Mouse (Mus musculus) heart, embryonic 16.5 days (tissue): Measurements from ENCODE around the gene Cdh23. TPM values are rescaled to one million over a fixed set of nuclear protein-coding genes. Genes with fewer than 3 reads are reported as not detected.

ENCODE experiments used
- ATAC-seq: fragments of 200-750 bp; cut with Nextera tagmentation; replicated peaks from 2 replicates; pipeline ENCODE4 v1.8.0; 2017; ENCODE audit warnings: moderate number of reproducible peaks; ENCODE audit not compliant: insufficient read depth, low FRiP score; ENCODE audit errors: extremely low read depth
- H3K27ac ChIP-seq: fragments of 300-500 bp; sonication (generic); 2 replicates; pipeline ENCODE4 v1.5.1; 2014; ENCODE audit warnings: mild to moderate bottlenecking, low read length, control low read depth, moderate library complexity
- H3K27me3 ChIP-seq: fragments of 300-500 bp; sonication (generic); 2 replicates; pipeline ENCODE4 v1.6.1; 2014; ENCODE audit warnings: low read length, mixed read lengths; ENCODE audit not compliant: control insufficient read depth, insufficient read depth
- H3K36me3 ChIP-seq: fragments of 300-500 bp; sonication (generic); 2 replicates; pipeline ENCODE4 v1.6.1; 2014; ENCODE audit not compliant: control insufficient read depth, insufficient read depth
- H3K4me1 ChIP-seq: fragments of 300-500 bp; sonication (generic); 2 replicates; pipeline ENCODE4 v1.6.1; 2014; ENCODE audit warnings: low read length, mixed read lengths; ENCODE audit not compliant: control insufficient read depth, insufficient read depth
- H3K4me2 ChIP-seq: fragments of 300-500 bp; sonication (generic); 2 replicates; pipeline ENCODE4 v1.6.1; 2014; ENCODE audit warnings: low read depth, mild to moderate bottlenecking, control low read depth, low read length
- H3K4me3 ChIP-seq: fragments of 300-500 bp; sonication (generic); 2 replicates; pipeline ENCODE4 v1.5.1; 2014; ENCODE audit warnings: mild to moderate bottlenecking, control low read depth, low read length
- H3K9ac ChIP-seq: fragments of 300-500 bp; sonication (generic); 2 replicates; pipeline ENCODE4 v1.6.1; 2014; ENCODE audit warnings: low read length, control low read depth
- H3K9me3 ChIP-seq: fragments of 300-500 bp; sonication (generic); replicated peaks from 2 replicates; pipeline ENCODE4 v1.6.1; 2016; ENCODE audit warnings: low read length; ENCODE audit not compliant: control insufficient read depth
- WGBS: fragments of 180-500 bp; shearing (Covaris S2); extraction: QIAGEN DNeasy Blood & Tissue Kit; methylation state at CpG from one replicate; pipeline ENCODE4 v1.1.7; 2014; 5-methylcytosine and 5-hydroxymethylcytosine counted together
- polyA plus RNA-seq: library from polyadenylated mRNA; unstranded; fragments of >200 nt; fragmentation: Nextera tagmentation; extraction: Ambion mirVana; gene quantifications from 2 replicates; pipeline ENCODE4 v1.2.1, GENCODE M21; 2015

Gene Cdh23
- polyA plus RNA-seq, 1 experiment from 2014 or later: 1.3 TPM

DNA sequence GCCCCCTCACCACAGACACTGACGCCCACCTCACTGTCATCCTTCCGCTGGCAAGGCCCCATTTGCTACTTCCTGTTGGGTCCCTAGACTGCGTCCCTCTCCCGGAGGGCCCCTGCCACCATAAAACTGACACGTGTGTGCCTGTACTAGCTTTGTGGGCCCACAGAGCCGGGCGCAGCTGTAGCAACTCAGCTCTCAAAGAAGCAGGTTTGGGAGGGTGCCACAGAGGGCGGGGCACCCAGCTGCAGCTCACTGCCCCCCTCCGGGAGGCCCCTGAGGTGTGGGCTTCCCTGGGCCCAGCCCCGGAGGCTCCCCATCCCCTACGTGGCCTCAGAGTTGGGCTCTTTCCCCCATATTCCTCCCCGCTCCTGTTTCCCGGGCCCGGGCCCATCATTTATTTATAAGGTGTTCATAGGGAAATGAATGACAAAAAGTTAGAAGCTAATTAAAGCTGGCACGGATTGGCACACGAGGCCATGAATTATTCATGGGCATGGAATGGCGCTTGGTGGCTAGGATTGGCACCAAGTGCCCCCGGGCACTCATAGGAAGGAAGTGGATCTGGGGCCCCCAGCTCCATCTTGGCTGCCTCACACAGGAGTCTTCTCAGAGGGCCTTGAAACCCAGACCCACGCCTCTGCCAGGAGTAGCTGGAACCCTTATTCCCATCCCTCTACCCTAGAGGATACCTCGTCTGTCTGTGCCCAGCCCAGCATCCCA lies 4.5 kb downstream of the Cdh23 start:
- Histone ChIP-seq H3K9me3 (no peaks in the 10 kb centered on the region), H3K4me1 (peaks cover 2% of the 10 kb centered on the region; the same call in 1 of the 2 replicates), H3K36me3 (no peaks in the 10 kb centered on the region), H3K4me2 (no peak overlapping the region), H3K27ac (no peak overlapping the region), H3K4me3 (no peak overlapping the region), H3K9ac (no peak overlapping the region), H3K27me3 (peaks cover 34% of the 10 kb centered on the region)
- ATAC-seq: peak; percentile 34
- WGBS: 71% methylated on average over 20 of the region's 20 CpGs

DNA sequence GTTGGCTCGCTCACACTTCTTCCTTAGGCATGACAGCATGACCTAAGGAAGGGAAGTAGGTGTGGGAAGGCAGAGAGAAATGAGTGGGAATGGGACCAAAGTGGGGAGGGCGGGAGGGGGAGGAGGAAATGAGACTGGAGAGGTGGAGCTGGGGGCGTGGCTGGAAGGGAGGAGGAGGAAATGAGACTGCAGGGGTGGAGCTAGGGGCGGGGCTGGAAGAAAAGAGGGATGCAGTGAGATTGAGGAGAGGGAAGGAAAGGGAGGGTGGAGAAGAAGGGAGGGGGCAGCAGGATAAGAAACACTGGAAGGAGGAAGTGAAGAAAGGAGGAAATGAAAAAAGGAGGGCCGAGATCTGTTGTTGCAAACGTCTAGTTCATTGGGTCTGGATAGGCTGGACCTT lies 5.3 kb downstream of the Cdh23 start:
- ATAC-seq: no peak
- no peak overlapping the region for H3K4me3 ChIP-seq
- peaks cover 43% of the 10 kb centered on the region for H3K27me3 ChIP-seq
- WGBS: 35% methylated on average over 6 of the region's 6 CpGs
- H3K4me1 ChIP-seq: peaks cover 9% of the 10 kb centered on the region
- no peaks in the 10 kb centered on the region for H3K36me3 ChIP-seq
- H3K9ac ChIP-seq: no peak overlapping the region
- no peak overlapping the region; the same call in 1 of the 2 replicates for H3K27ac ChIP-seq
- H3K9me3 ChIP-seq: no peaks in the 10 kb centered on the region
- H3K4me2 ChIP-seq: no peak overlapping the region

- Histone ChIP-seq H3K4me2 (no peak overlapping the region), H3K36me3 (no peaks in the 10 kb centered on the region), H3K27ac (no peak overlapping the region), H3K9ac (no peak overlapping the region), H3K27me3 (peaks cover 58% of the 10 kb centered on the region), H3K4me3 (no peak overlapping the region), H3K9me3 (no peaks in the 10 kb centered on the region), H3K4me1 (peaks cover 9% of the 10 kb centered on the region)
- ATAC-seq: no peak
- WGBS: 55% methylated on average over 4 of the region's 4 CpGs
These were observed 6.9 kb downstream of the Cdh23 start for GRCm38 (mm10) chr10:60689396-60689795.

DNA sequence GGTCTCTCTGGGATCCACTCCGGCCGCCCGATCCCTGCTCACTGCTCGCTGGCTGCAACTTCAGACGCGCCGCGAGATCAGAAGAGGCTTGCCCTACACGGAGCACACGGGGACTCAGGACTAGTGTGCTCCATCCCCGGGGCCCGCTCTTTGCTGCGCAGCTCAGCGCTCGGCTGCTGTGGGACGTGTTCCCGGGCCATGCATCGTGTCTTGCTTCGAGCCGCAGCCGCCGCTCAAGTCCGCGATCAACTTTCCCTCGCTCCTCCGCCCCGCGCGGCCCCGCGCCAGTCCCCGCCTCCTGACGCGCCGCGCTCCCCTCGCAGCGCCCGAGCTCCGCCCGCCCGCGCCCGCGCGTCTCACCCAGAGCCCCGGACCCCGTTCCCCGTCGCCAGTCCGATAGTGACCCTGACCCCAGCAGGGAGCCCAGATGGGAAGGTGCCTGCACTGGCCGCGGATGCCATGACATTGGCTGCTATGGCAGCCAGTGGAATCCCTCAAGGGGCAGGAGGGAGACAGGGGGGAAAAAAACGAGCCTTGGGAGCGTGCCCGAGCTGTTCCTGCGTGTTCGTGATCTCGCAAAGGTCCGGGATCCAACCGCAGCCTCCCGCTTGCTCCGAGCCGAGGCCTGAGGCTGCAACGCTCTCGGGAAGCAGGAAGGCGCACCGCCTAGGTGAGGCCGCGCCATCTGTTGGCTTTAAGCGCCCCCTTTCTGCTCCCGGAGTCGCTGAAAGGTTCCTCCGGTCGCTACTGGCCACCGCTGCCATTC lies 9.1 kb downstream of the Cdh23 start:
- Histone ChIP-seq H3K4me1 (peaks cover 9% of the 10 kb centered on the region), H3K9ac (peak overlapping the region; percentile 68), H3K4me3 (peak overlapping the region; percentile 61), H3K27ac (no peak overlapping the region), H3K9me3 (no peaks in the 10 kb centered on the region), H3K36me3 (no peaks in the 10 kb centered on the region), H3K4me2 (peak overlapping the region; percentile 94), H3K27me3 (peaks cover 65% of the 10 kb centered on the region)
- under 1% methylated on average over 76 of the region's 76 CpGs for WGBS
- ATAC-seq: peak; percentile 39; the same call in 1 of the 2 replicates

DNA sequence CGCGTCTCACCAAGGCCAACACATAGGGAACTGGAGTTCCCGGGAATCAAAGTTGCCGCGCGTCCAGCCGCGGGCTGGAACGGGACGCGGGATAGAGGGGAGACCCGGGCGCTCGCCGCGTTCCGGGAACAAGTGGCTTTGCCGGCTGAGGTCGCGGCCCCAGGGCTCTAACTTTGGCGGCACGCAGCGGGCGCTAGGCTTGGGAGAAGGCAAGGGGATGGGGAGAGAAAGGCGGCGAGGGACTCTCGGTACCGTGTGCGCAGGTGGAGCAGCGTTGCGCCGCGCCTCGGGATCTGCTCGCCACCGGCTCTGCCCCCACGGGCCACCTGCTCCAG lies 9.7 kb downstream of the Cdh23 start:
- Histone ChIP-seq H3K9ac (peak overlapping the region; percentile 68), H3K4me3 (peak overlapping the region; percentile 61), H3K36me3 (no peaks in the 10 kb centered on the region), H3K9me3 (no peaks in the 10 kb centered on the region), H3K4me2 (peak overlapping the region; percentile 94), H3K4me1 (peaks cover 9% of the 10 kb centered on the region), H3K27ac (no peak overlapping the region), H3K27me3 (peaks cover 65% of the 10 kb centered on the region)
- ATAC-seq: no peak
- under 1% methylated on average over 37 of the region's 37 CpGs for WGBS

GRCm38 (mm10) chr10:60685764-60686640 lies 10.3 kb downstream of the Cdh23 start:
- H3K27me3 ChIP-seq: peaks cover 65% of the 10 kb centered on the region
- H3K36me3 ChIP-seq: no peaks in the 10 kb centered on the region
- WGBS: 6% methylated on average over 50 of the region's 50 CpGs
- H3K9me3 ChIP-seq: no peaks in the 10 kb centered on the region
- no peak overlapping the region for H3K27ac ChIP-seq
- peaks cover 9% of the 10 kb centered on the region for H3K4me1 ChIP-seq
- H3K4me2 ChIP-seq: peak overlapping the region; percentile 94
- ATAC-seq: no peak
- H3K9ac ChIP-seq: no peak overlapping the region; the same call in 1 of the 2 replicates
- H3K4me3 ChIP-seq: peak overlapping the region; percentile 61

DNA sequence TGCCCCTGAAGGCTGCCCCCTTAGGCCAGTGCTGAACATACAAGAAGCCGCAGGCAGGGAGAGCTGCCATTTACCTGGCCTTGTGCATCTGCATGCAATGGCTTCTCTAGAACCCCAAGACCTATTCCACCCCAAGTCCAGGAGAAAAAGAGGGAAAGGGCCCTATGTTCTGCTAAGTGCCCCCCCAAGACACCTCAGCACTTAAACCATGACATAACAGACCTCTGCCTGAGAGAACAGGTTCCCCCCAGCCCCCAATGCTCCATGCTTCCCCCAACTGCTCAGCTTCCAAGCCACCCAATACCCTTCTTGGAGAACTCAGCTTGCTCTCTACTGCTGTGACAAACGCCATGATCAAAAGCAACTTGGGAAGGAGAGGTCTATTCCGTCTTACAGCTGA lies 17.4 kb downstream of the Cdh23 start:
- Histone ChIP-seq H3K27me3 (peaks cover 5% of the 10 kb centered on the region; the same call in 1 of the 2 replicates), H3K9me3 (no peaks in the 10 kb centered on the region), H3K27ac (no peak overlapping the region), H3K4me1 (no peaks in the 10 kb centered on the region), H3K4me3 (no peak overlapping the region), H3K36me3 (no peaks in the 10 kb centered on the region), H3K9ac (no peak overlapping the region), H3K4me2 (no peak overlapping the region)
- WGBS: 79% methylated on average over 3 of the region's 3 CpGs
- ATAC-seq: no peak

DNA sequence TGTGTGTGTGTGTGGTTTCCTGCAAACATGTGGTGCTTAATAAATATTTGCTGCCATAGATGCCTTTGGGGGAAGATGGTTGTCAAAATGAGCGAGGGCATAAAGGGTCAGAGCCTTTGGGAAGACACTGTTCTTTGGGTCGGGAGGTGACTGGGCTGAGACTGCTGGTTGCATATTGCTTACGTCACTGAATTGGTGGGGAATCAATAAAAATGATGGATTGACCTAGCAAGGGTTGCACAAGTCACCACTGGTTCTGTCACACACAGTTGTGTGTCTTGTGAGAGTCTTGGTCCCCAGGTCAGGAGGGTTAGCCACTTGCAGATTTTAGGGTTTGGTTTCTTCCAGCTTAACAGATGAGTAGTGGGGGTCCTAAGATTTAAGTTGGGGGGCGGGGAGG lies 19.0 kb downstream of the Cdh23 start:
- no peaks in the 10 kb centered on the region for H3K9me3 ChIP-seq
- WGBS: 80% methylated on average over 4 of the region's 4 CpGs
- no peak for ATAC-seq
- no peaks in the 10 kb centered on the region for H3K36me3 ChIP-seq
- H3K27me3 ChIP-seq: 0 out of 2 replicates have a peak, but pooled peaks cover 3% of the 10 kb centered on the region
- no peak overlapping the region for H3K4me2 ChIP-seq
- H3K4me1 ChIP-seq: no peaks in the 10 kb centered on the region
- H3K4me3 ChIP-seq: no peak overlapping the region
- H3K27ac ChIP-seq: no peak overlapping the region
- H3K9ac ChIP-seq: no peak overlapping the region
